Mouse (Mus musculus) MEL (cell line): ENCODE measurements around the gene Camta1. TPM values are rescaled to one million over a fixed set of nuclear protein-coding genes. Genes with fewer than 3 reads are reported as not detected.
A peak's percentile ranks its signal among the peaks of the same experiment; 100 is the strongest.

Experiments used
- DNase-seq: peaks from one replicate; pipeline ENCODE4 v3.0.0; 2011; ENCODE audit warnings: low read depth, low spot score
- H3K27ac ChIP-seq: 2 replicates; pipeline ENCODE4 v1.5.1; 2012; ENCODE audit warnings: low read depth, mild to moderate bottlenecking, control low read depth, low read length, moderate library complexity; ENCODE audit not compliant: control insufficient read depth
- H3K27me3 ChIP-seq, 2 experiments: fragments of 150-350 bp in 1 of 2; sonication (generic) in 1 of 2; 2 replicates each; pipeline ENCODE4 v1.6.1; 2012; ENCODE audit warnings: low read length in 2 of 2, mild to moderate bottlenecking in 2 of 2, improper control_type of control experiment in 1 of 2, moderate library complexity in 1 of 2; ENCODE audit not compliant: insufficient read depth in 2 of 2, control insufficient read depth in 1 of 2
- H3K36me3 ChIP-seq, 2 experiments: 2 replicates each; pipeline ENCODE4 v1.6.1; 2012 to 2014; ENCODE audit warnings: low read length in 2 of 2, improper control_type of control experiment in 1 of 2, inconsistent platforms in 1 of 2, mild to moderate bottlenecking in 1 of 2; ENCODE audit not compliant: insufficient read depth in 2 of 2, control insufficient read depth in 1 of 2
- H3K4me1 ChIP-seq, 2 experiments: fragments of 150-350 bp in 1 of 2; sonication (generic) in 1 of 2; 2 replicates each; pipeline ENCODE4 v1.6.1; 2012; ENCODE audit warnings: low read length in 2 of 2, improper control_type of control experiment in 1 of 2, mild to moderate bottlenecking in 1 of 2; ENCODE audit not compliant: insufficient read depth in 2 of 2, control insufficient read depth in 1 of 2
- H3K4me3 ChIP-seq, 2 experiments: fragments of 150-350 bp in 1 of 2; sonication (generic) in 1 of 2; 2 replicates each; pipeline ENCODE4 v1.5.1; 2012; ENCODE audit warnings: low read depth in 2 of 2, low read length in 2 of 2, mild to moderate bottlenecking in 2 of 2, moderate library complexity in 2 of 2, control low read depth in 1 of 2, improper control_type of control experiment in 1 of 2; ENCODE audit not compliant: control insufficient read depth in 1 of 2, insufficient read depth in 1 of 2
- H3K79me2 ChIP-seq: 2 replicates; pipeline ENCODE4 v1.6.1; 2012; ENCODE audit warnings: mild to moderate bottlenecking, low read length, moderate library complexity; ENCODE audit not compliant: control insufficient read depth, poor library complexity, insufficient read depth
- H3K9ac ChIP-seq: 2 replicates; pipeline ENCODE4 v1.6.1; 2012; ENCODE audit warnings: low read depth, mild to moderate bottlenecking, control low read depth, low read length, moderate library complexity; ENCODE audit not compliant: control insufficient read depth, poor library complexity, severe bottlenecking
- H3K9me3 ChIP-seq: fragments of 150-350 bp; sonication (generic); replicated peaks from 2 replicates; pipeline ENCODE4 v1.6.1; 2012; ENCODE audit warnings: mild to moderate bottlenecking, low read length, improper control_type of control experiment, moderate library complexity; ENCODE audit not compliant: insufficient read depth
- BHLHE40 ChIP-seq: IDR thresholded peaks from 2 replicates; pipeline ENCODE4 v1.6.1; 2012; ENCODE audit warnings: low read depth, mild to moderate bottlenecking, inconsistent platforms, low read length, improper control_type of control experiment, borderline replicate concordance
- CHD2 ChIP-seq: IDR thresholded peaks from 2 replicates; pipeline ENCODE4 v1.6.1; 2011; ENCODE audit warnings: low read length, improper control_type of control experiment
- CTCF ChIP-seq, 3 experiments: IDR thresholded peaks in 2 of 3; conservative IDR thresholded peaks in 1 of 3; 2 replicates each; pipeline ENCODE4 v1.5.1; 2011 to 2012; ENCODE audit warnings: low read length in 3 of 3, low read depth in 2 of 3, mild to moderate bottlenecking in 2 of 3, improper control_type of control experiment in 1 of 3, inconsistent platforms in 1 of 3, mixed read lengths in 1 of 3, moderate library complexity in 1 of 3; ENCODE audit not compliant: control insufficient read depth in 1 of 3, insufficient read depth in 1 of 3, poor library complexity in 1 of 3, severe bottlenecking in 1 of 3
- ELF1 ChIP-seq: IDR thresholded peaks from 2 replicates; pipeline ENCODE4 v1.6.1; 2014; ENCODE audit warnings: low read depth, mild to moderate bottlenecking, inconsistent platforms, low read length, improper control_type of control experiment, moderate library complexity
- EP300 ChIP-seq, 2 experiments: IDR thresholded peaks; 2 replicates each; pipeline ENCODE4 v1.6.1; 2011; ENCODE audit warnings: improper control_type of control experiment in 2 of 2, low read length in 2 of 2, low read depth in 1 of 2, mild to moderate bottlenecking in 1 of 2
- GATA1 ChIP-seq: IDR thresholded peaks from 2 replicates; pipeline ENCODE4 v1.6.1; 2011; ENCODE audit warnings: low read depth, low read length, improper control_type of control experiment
- JUND ChIP-seq: IDR thresholded peaks from 2 replicates; pipeline ENCODE4 v1.6.1; 2011; ENCODE audit warnings: low read depth, mild to moderate bottlenecking, improper control_type of control experiment, low read length
- MAX ChIP-seq: IDR thresholded peaks from 2 replicates; pipeline ENCODE4 v1.6.1; 2011; ENCODE audit warnings: low read length, improper control_type of control experiment
- MAZ ChIP-seq: IDR thresholded peaks from 2 replicates; pipeline ENCODE4 v1.6.1; 2012; ENCODE audit warnings: low read depth, mild to moderate bottlenecking, inconsistent platforms, low read length, improper control_type of control experiment
- MYC ChIP-seq: IDR thresholded peaks from 2 replicates; pipeline ENCODE4 v1.6.1; 2011; ENCODE audit warnings: low read depth, mild to moderate bottlenecking, low read length, improper control_type of control experiment, moderate library complexity
- POLR2AphosphoS2 ChIP-seq: IDR thresholded peaks from 2 replicates; pipeline ENCODE4 v1.6.1; 2011; ENCODE audit warnings: low read length, improper control_type of control experiment
- RAD21 ChIP-seq: IDR thresholded peaks from 2 replicates; pipeline ENCODE4 v1.6.1; 2011; ENCODE audit warnings: mild to moderate bottlenecking, low read depth, low read length, improper control_type of control experiment
- SIN3A ChIP-seq: IDR thresholded peaks from 2 replicates; pipeline ENCODE4 v1.6.1; 2012; ENCODE audit warnings: low read length, improper control_type of control experiment, inconsistent platforms
- SMC3 ChIP-seq: IDR thresholded peaks from 2 replicates; pipeline ENCODE4 v1.6.1; 2011; ENCODE audit warnings: low read depth, low read length, improper control_type of control experiment
- USF1 ChIP-seq: IDR thresholded peaks from 2 replicates; pipeline ENCODE4 v1.6.1; 2014; ENCODE audit warnings: low read depth, mild to moderate bottlenecking, inconsistent platforms, low read length, improper control_type of control experiment, moderate library complexity
- ZKSCAN1 ChIP-seq: IDR thresholded peaks from 2 replicates; pipeline ENCODE4 v1.6.1; 2012; ENCODE audit warnings: low read depth, mild to moderate bottlenecking, inconsistent platforms, low read length, improper control_type of control experiment, moderate library complexity
- ZMIZ1 ChIP-seq: IDR thresholded peaks from 2 replicates; pipeline ENCODE4 v1.6.1; 2012; ENCODE audit warnings: low read depth, mild to moderate bottlenecking, inconsistent platforms, low read length, improper control_type of control experiment, moderate library complexity
- ZNF384 ChIP-seq: IDR thresholded peaks from 2 replicates; pipeline ENCODE4 v1.6.1; 2012; ENCODE audit warnings: low read depth, mild to moderate bottlenecking, inconsistent platforms, low read length, improper control_type of control experiment
- polyA plus RNA-seq, 2 experiments: library from polyadenylated mRNA; stranded (reverse) in 1 of 2; unstranded in 1 of 2; fragments of >175 nt in 1 of 2; fragments of >200 nt in 1 of 2; gene quantifications; 2 replicates each; pipeline versions ENCODE4 v1.2.1 to v1.2.4; 2012; ENCODE audit warnings: low replicate concordance in 2 of 2, low read depth in 1 of 2; ENCODE audit not compliant: insufficient read length in 2 of 2, insufficient read depth in 1 of 2, missing spikeins in 1 of 2
- total RNA-seq: library from RNA; depleted of rRNA; stranded (reverse); fragments of 300-350 nt; gene quantifications from 2 replicates; pipeline ENCODE4 v1.2.3, GENCODE M21; 2012

The Camta1 gene
- total and polyA plus RNA-seq, 3 experiments: 28.2 to 87.5 TPM; not detected in 1

DNA sequence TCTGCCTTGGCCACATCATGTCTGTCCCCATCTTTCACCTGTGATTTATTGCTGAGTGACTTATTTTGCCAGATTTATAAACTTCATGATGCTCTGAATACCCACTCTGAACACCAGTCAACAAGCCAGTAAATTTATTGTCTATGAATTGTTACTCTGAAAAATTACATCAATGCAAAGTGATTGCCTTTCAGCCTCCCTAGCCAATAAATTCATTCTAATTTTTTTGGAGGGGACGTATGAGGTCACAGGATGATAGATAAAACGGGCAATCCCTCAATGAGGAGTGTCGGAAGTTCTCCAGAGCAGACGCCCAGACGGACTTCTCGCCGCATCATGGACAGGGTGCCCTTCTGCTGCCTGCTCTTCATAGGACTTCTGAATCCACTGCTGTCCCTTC, 864.9 kb downstream of the Camta1 start, which contains the start of gene Uts2:
Gene Uts2, plus strand, starts transcription at position 301 of the 400 bp plus-strand sequence.
- Histone ChIP-seq H3K36me3 (no peaks in the 10 kb centered on the region), H3K27me3 (no peaks in the 10 kb centered on the region), H3K9me3 (no peaks in the 10 kb centered on the region), H3K27ac (no peak within 1 kb of the TSS), H3K79me2 (no peaks in the 10 kb centered on the region), H3K4me3 (no peak within 1 kb of the TSS), H3K4me1 (no peaks in the 10 kb centered on the region), H3K9ac (no peak within 1 kb of the TSS)
- no peak for DNase-seq
- TF ChIP-seq EP300 (IDR thresholded peaks at IDR 0.05; ENCODE audit: low read depth in 1 of 2, low read length in 2 of 2) (no peak), MYC (no peak), ZNF384 (no peak), JUND (no peak), GATA1 (no peak), ZKSCAN1 (no peak), CHD2 (no peak), ELF1 (no peak), USF1 (no peak), POLR2AphosphoS2 (no peak), ZMIZ1 (no peak), SIN3A (no peak)

DNA sequence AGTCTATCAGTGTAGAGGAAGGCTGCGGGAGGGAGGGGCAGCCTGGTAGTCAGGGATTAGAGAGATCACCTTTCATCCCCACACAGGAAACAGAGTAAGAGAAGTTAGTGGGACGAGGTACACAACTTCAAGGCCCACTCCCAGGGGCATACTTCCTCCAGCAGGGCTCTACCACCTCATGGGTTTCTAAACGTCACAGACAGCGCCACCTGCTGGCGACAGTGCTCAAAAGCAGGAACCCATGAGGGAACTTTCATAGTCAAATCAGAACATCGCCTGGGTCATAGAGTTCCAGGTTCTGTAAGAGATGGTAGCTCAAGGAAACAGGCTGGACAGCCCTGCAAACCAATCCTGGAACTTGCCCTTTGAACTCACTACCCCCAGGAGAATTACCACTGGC, 871.5 kb downstream of the Camta1 start:
- no peak overlapping the region for H3K9ac ChIP-seq
- no peak for TF ChIP-seq BHLHE40
- peak; percentile 9 for TF ChIP-seq RAD21
- TF ChIP-seq MAX: no peak
- TF ChIP-seq CTCF (IDR thresholded peaks at IDR 0.05 in 2 of 3, conservative IDR thresholded peaks at IDR 0.05 in 1 of 3; ENCODE audit: control insufficient read depth in 1 of 3, insufficient read depth in 1 of 3, low read depth in 2 of 3, low read length in 3 of 3, poor library complexity in 1 of 3, severe bottlenecking in 1 of 3): peak; percentile 53 to 83 (median 59)
- no peak for TF ChIP-seq ZKSCAN1
- TF ChIP-seq MAZ: no peak
- peak; percentile 32 for TF ChIP-seq SMC3
- H3K4me1 ChIP-seq: no peaks in the 10 kb centered on the region
- no peaks in the 10 kb centered on the region for H3K9me3 ChIP-seq
- H3K4me3 ChIP-seq: no peak overlapping the region
- no peaks in the 10 kb centered on the region for H3K36me3 ChIP-seq
- H3K79me2 ChIP-seq: no peaks in the 10 kb centered on the region
- DNase-seq: peak; percentile 57
- H3K27me3 ChIP-seq: no peaks in the 10 kb centered on the region
- H3K27ac ChIP-seq: no peak overlapping the region
